Mouse (Mus musculus) common myeloid progenitor, adult 5-6 weeks (primary cell): Measurements from ENCODE around the gene Ppfia3. TPM values are rescaled to one million over a fixed set of nuclear protein-coding genes. Genes with fewer than 3 reads are reported as not detected.

ENCODE experiments used
- ATAC-seq: replicated peaks from 2 replicates; pipeline ENCODE4 v1.8.0; 2016; ENCODE audit warnings: low read depth, mild to moderate bottlenecking, moderate TSS enrichment, inconsistent platforms; ENCODE audit not compliant: poor library complexity, severe bottlenecking
- total RNA-seq: library from RNA; stranded (forward); fragments of 200-1000, 187-1606 nt; gene quantifications from 2 replicates; pipeline ENCODE4 v1.2.3, GENCODE M21; 2017

The Ppfia3 gene
- total RNA-seq, 1 experiment from 2014 or later: not detected

GRCm38 (mm10) chr7:45356087-45356486, 10.7 kb downstream of the Ppfia3 start:
- ATAC-seq: no peak

GRCm38 (mm10) chr7:45355318-45356020, 11.3 kb downstream of the Ppfia3 start:
- no peak for ATAC-seq

- ATAC-seq: no peak
Measured at GRCm38 (mm10) chr7:45353041-45353440, 13.8 kb downstream of the Ppfia3 start.

GRCm38 (mm10) chr7:45346905-45347304, 19.9 kb downstream of the Ppfia3 start:
- no peak for ATAC-seq

- ATAC-seq: no peak
Measured at GRCm38 (mm10) chr7:45343543-45343942, 23.3 kb downstream of the Ppfia3 start.

- ATAC-seq: no peak
Measured at GRCm38 (mm10) chr7:45342081-45342480, 24.7 kb downstream of the Ppfia3 start.

GRCm38 (mm10) chr7:45341303-45341702, 25.5 kb downstream of the Ppfia3 start:
- peak; percentile 71 for ATAC-seq

GRCm38 (mm10) chr7:45340669-45341068, 26.1 kb downstream of the Ppfia3 start:
- peak; percentile 31 for ATAC-seq

GRCm38 (mm10) chr7:45340066-45340442, 26.8 kb downstream of the Ppfia3 start:
- ATAC-seq: no peak

GRCm38 (mm10) chr7:45339410-45340065, 27.3 kb downstream of the Ppfia3 start:
- ATAC-seq: peak; percentile 62

GRCm38 (mm10) chr7:45338161-45338911, 28.5 kb downstream of the Ppfia3 start:
- ATAC-seq: peak; percentile 6; the same call in 1 of the 2 replicates

- ATAC-seq: no peak
Measured at GRCm38 (mm10) chr7:45337469-45337868, 29.4 kb downstream of the Ppfia3 start.

GRCm38 (mm10) chr7:45336319-45336718, 30.5 kb downstream of the Ppfia3 start:
- no peak for ATAC-seq

GRCm38 (mm10) chr7:45335056-45335455, 31.8 kb downstream of the Ppfia3 start, which contains the start of gene Hrc:
Gene Hrc, plus strand, starts transcription at chr7:45335290.
- no peak for ATAC-seq

GRCm38 (mm10) chr7:45334605-45335004, 32.2 kb downstream of the Ppfia3 start:
- ATAC-seq: no peak

GRCm38 (mm10) chr7:45333431-45333982, 33.3 kb downstream of the Ppfia3 start, which contains the start of gene Trpm4:
Gene Trpm4, minus strand, starts transcription at chr7:45333780.
- ATAC-seq: peak; percentile 69

GRCm38 (mm10) chr7:45332685-45333425, 34.0 kb downstream of the Ppfia3 start:
- ATAC-seq: peak; percentile 62

GRCm38 (mm10) chr7:45331502-45331901, 35.3 kb downstream of the Ppfia3 start:
- no peak for ATAC-seq

GRCm38 (mm10) chr7:45328841-45329475, 37.9 kb downstream of the Ppfia3 start:
- ATAC-seq: no peak
